Mouse (Mus musculus) lung, embryonic 14.5 days (tissue): ENCODE results near the gene Rnf169. TPM values are rescaled to one million over a fixed set of nuclear protein-coding genes. Genes with fewer than 3 reads are reported as not detected.

ENCODE experiments used
- ATAC-seq: fragments of 200-750 bp; cut with Nextera tagmentation; 2 replicates; pipeline ENCODE4 v1.8.0; 2017; ENCODE audit warnings: mild to moderate bottlenecking, moderate TSS enrichment, moderate library complexity; ENCODE audit not compliant: insufficient read depth
- DNase-seq: peaks from one replicate; pipeline ENCODE4 v3.0.0-alpha.2; 2015
- H3K27ac ChIP-seq: fragments of 300-500 bp; sonication (generic); 2 replicates; pipeline ENCODE4 v1.5.1; 2014; ENCODE audit warnings: low read depth, mild to moderate bottlenecking, moderate library complexity
- H3K27me3 ChIP-seq: fragments of 300-500 bp; sonication (generic); 2 replicates; pipeline ENCODE4 v1.6.1; 2014; ENCODE audit warnings: low read length, control low read depth; ENCODE audit not compliant: insufficient read depth
- H3K36me3 ChIP-seq: fragments of 300-500 bp; sonication (generic); 2 replicates; pipeline ENCODE4 v1.6.1; 2014; ENCODE audit warnings: control low read depth; ENCODE audit not compliant: insufficient read depth
- H3K4me1 ChIP-seq: fragments of 300-500 bp; sonication (generic); 2 replicates; pipeline ENCODE4 v1.6.1; 2014; ENCODE audit warnings: antibody characterized with exemption, control low read depth; ENCODE audit not compliant: insufficient read depth
- H3K4me2 ChIP-seq: fragments of 300-500 bp; sonication (generic); 2 replicates; pipeline ENCODE4 v1.6.1; 2014; ENCODE audit warnings: mild to moderate bottlenecking
- H3K4me3 ChIP-seq: fragments of 300-500 bp; sonication (generic); 2 replicates; pipeline ENCODE4 v1.5.1; 2014; ENCODE audit warnings: low read depth, low read length
- H3K9ac ChIP-seq: fragments of 300-500 bp; sonication (generic); 2 replicates; pipeline ENCODE4 v1.6.1; 2014
- H3K9me3 ChIP-seq: fragments of 300-500 bp; sonication (generic); 2 replicates; pipeline ENCODE4 v1.6.1; 2016; ENCODE audit warnings: low read depth, low read length, control low read depth
- CTCF ChIP-seq: IDR thresholded peaks from 2 replicates; pipeline ENCODE4 v1.5.1; 2016; ENCODE audit warnings: antibody characterized with exemption, low read depth
- WGBS: fragments of 180-500 bp; shearing (Covaris S2); extraction: QIAGEN DNeasy Blood & Tissue Kit; methylation state at CpG from one replicate; pipeline ENCODE4 v1.1.7; 2014; 5-methylcytosine and 5-hydroxymethylcytosine counted together
- polyA plus RNA-seq: library from polyadenylated mRNA; unstranded; fragments of >200 nt; fragmentation: Nextera tagmentation; extraction: Ambion mirVana; gene quantifications from 2 replicates; pipeline ENCODE4 v1.2.1, GENCODE M21; 2014

The Rnf169 gene
- 7.8 and 8.1 TPM in 2 replicates for polyA plus RNA-seq

DNA sequence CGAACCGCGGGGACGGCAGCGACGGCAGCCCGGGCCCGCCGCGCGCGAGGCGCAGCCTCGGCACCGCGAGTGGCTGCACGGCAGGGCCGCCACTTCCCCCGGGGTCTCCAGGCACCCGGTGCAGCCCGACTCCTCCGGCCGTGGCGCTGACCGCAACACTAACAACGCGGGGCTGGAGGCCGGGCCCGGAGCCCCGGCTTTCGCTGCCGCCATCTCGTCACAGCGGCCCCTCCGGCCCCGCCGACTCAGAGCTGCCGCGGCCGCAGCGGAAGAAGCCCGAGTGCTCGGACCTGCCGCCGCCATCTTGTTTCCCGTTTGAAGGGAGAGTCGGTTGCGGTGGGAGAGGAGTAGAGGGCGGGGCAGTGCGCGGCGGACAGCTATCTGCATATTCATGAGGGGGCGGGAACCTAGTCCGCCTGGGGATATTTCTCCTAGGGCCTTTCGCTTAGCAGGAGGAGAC, at the start of gene Rnf169:
Gene Rnf169, minus strand, starts transcription at position 317 of the 460 bp plus-strand sequence.
- Histone ChIP-seq H3K4me3 (peak within 1 kb of the TSS; percentile 92), H3K27ac (peak within 1 kb of the TSS; percentile 96), H3K9ac (peak within 1 kb of the TSS; percentile 98), H3K4me1 (no peaks in the 10 kb centered on the region), H3K36me3 (no peaks in the 10 kb centered on the region), H3K27me3 (no peaks in the 10 kb centered on the region), H3K4me2 (peak within 1 kb of the TSS; percentile 69), H3K9me3 (no peaks in the 10 kb centered on the region)
- DNase-seq (peak; percentile 95), ATAC-seq (peak; percentile 94)
- TF ChIP-seq CTCF, result no peak
- WGBS, result under 1% methylated on average over 55 of the region's 55 CpGs

- Histone ChIP-seq H3K9me3 (no peaks in the 10 kb centered on the region), H3K4me1 (no peaks in the 10 kb centered on the region), H3K27ac (no peak overlapping the region), H3K9ac (no peak overlapping the region), H3K36me3 (no peaks in the 10 kb centered on the region), H3K4me2 (no peak overlapping the region), H3K4me3 (no peak overlapping the region), H3K27me3 (no peaks in the 10 kb centered on the region)
- DNase-seq (peak; percentile 63), ATAC-seq (no peak)
- peak; percentile 84 for TF ChIP-seq CTCF
- WGBS, result 38% methylated on average over 3 of the region's 3 CpGs
Measured at GRCm38 (mm10) chr7:100029307-100029706, 49.1 kb upstream of the Rnf169 start.

DNA sequence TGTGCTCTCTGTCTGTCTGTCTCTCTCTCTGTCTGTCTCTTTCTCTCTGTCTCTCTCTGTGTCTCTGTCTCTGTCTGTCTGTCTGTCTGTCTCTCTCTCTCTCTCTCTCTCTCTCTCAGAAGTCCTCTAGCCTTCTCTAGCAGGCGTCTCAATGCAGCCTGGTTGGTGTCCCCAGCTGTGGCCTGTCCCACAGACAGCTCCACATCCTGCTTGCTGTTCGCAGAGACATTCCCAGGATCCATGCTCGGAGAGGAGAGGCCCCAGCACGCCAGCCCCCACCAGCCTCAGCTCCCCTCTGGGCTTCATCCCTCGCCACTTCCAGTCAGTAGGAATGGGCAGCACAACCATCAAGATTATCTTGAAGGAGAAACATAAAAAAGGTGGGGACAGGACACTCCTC, 47.1 kb upstream of the Rnf169 start:
- Histone ChIP-seq H3K9me3 (no peaks in the 10 kb centered on the region), H3K36me3 (no peaks in the 10 kb centered on the region), H3K27me3 (no peaks in the 10 kb centered on the region), H3K9ac (no peak overlapping the region), H3K4me3 (no peak overlapping the region), H3K27ac (no peak overlapping the region), H3K4me1 (no peaks in the 10 kb centered on the region), H3K4me2 (no peak overlapping the region)
- DNase-seq (peak; percentile 54), ATAC-seq (peak; percentile 73; the same call in 1 of the 2 replicates)
- no peak for TF ChIP-seq CTCF
- WGBS, result 20% methylated on average over 5 of the region's 5 CpGs

- no peaks in the 10 kb centered on the region for H3K9me3 ChIP-seq
- DNase-seq (no peak), ATAC-seq (no peak)
- no peaks in the 10 kb centered on the region for H3K4me1 ChIP-seq
- no peak overlapping the region for H3K9ac ChIP-seq
- no peak overlapping the region for H3K4me2 ChIP-seq
- H3K36me3 ChIP-seq, result no peaks in the 10 kb centered on the region
- 81% methylated on average over 8 of the region's 8 CpGs for WGBS
- TF ChIP-seq CTCF, result no peak
- no peak overlapping the region for H3K27ac ChIP-seq
- H3K4me3 ChIP-seq, result no peak overlapping the region
- no peaks in the 10 kb centered on the region for H3K27me3 ChIP-seq
Measured at GRCm38 (mm10) chr7:100017056-100017455, 36.8 kb upstream of the Rnf169 start.

DNA sequence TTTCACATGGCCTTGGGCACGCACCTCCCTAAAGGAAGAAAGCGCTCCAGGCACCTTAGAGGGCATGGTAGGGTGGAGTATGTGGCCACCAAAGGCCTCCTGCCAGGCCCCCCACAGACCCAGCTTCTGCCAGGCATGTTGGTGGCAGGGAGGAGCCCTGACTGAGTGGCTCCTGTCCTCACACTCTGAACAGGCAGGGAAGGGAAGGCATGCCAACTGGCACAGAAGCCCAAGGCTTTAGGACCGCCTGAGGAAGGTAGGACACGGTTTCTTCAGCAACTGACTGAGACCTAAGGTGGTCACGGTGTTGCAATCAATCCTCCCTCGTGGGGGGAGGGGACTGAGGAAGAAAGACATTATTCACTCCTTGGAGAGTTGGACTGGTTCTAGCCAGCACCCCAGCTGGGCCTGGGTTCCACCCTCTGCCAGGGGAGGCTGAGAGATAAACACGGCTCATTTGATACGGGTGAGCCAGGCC, 33.9 kb upstream of the Rnf169 start:
- TF ChIP-seq CTCF, result no peak
- Histone ChIP-seq H3K36me3 (no peaks in the 10 kb centered on the region), H3K9ac (no peak overlapping the region), H3K4me2 (no peak overlapping the region), H3K9me3 (no peaks in the 10 kb centered on the region), H3K27me3 (peaks cover 4% of the 10 kb centered on the region), H3K4me1 (no peaks in the 10 kb centered on the region), H3K27ac (no peak overlapping the region), H3K4me3 (no peak overlapping the region)
- 57% methylated on average over 8 of the region's 8 CpGs for WGBS
- ATAC-seq, result no peak
- DNase-seq, result no peak

DNA sequence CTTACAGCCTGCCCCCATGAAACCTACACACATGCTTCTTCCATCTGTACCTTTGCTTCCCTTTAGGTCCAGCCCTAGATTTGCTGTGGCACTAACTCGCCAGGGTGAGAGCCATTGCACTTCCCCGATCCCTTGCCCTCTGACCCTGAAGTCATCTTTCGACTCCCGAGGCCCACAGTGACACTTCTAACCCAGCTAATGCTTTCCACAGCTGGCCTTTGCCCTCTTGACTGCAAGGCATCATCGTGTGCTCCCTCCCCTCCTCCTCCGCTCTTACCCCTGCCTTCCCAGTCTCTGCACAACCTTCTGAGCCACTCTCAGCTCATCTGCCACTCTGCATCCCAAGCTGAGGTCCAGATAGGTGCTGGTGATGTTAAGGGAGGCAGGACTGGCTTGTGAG, 32.3 kb upstream of the Rnf169 start:
- Histone ChIP-seq H3K4me1 (no peaks in the 10 kb centered on the region), H3K36me3 (no peaks in the 10 kb centered on the region), H3K9ac (no peak overlapping the region), H3K4me3 (no peak overlapping the region), H3K27me3 (peaks cover 20% of the 10 kb centered on the region), H3K4me2 (no peak overlapping the region), H3K9me3 (no peaks in the 10 kb centered on the region), H3K27ac (no peak overlapping the region)
- WGBS, result 22% methylated on average over 6 of the region's 6 CpGs
- ATAC-seq (no peak), DNase-seq (no peak)
- no peak for TF ChIP-seq CTCF

GRCm38 (mm10) chr7:100012085-100012484, 31.8 kb upstream of the Rnf169 start:
- Histone ChIP-seq H3K36me3 (no peaks in the 10 kb centered on the region), H3K4me3 (no peak overlapping the region), H3K9me3 (no peaks in the 10 kb centered on the region), H3K4me2 (no peak overlapping the region), H3K27ac (no peak overlapping the region), H3K9ac (no peak overlapping the region), H3K27me3 (peaks cover 25% of the 10 kb centered on the region), H3K4me1 (no peaks in the 10 kb centered on the region)
- TF ChIP-seq CTCF, result no peak
- 32% methylated on average over 8 of the region's 8 CpGs for WGBS
- ATAC-seq (no peak), DNase-seq (no peak)

DNA sequence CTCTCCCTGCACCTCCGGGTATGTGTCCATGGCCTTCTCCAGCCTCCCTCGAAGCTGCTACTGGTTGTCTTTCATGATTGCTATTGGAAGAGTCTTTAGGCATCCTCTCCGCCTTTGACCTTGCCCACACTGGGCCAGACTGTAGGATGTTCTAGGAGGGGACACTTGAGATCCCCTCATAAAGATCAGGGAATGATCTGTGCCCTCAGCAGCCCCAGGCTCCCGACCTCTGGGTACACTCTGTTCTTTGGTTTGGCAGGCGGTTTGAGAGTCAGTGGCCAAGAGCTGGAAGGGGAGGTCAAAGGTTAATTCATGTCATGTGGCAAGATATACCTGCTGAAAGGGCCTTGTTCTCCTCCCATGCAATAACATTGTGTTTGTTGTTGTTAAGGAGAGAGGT, 30.5 kb upstream of the Rnf169 start:
- Histone ChIP-seq H3K27ac (no peak overlapping the region), H3K9ac (no peak overlapping the region), H3K36me3 (no peaks in the 10 kb centered on the region), H3K4me1 (no peaks in the 10 kb centered on the region), H3K4me3 (no peak overlapping the region), H3K9me3 (no peaks in the 10 kb centered on the region), H3K4me2 (no peak overlapping the region), H3K27me3 (peaks cover 38% of the 10 kb centered on the region)
- no peak for ATAC-seq
- no peak for TF ChIP-seq CTCF
- no peak for DNase-seq
- 44% methylated on average over 5 of the region's 5 CpGs for WGBS
